In the genomic region with DNA sequence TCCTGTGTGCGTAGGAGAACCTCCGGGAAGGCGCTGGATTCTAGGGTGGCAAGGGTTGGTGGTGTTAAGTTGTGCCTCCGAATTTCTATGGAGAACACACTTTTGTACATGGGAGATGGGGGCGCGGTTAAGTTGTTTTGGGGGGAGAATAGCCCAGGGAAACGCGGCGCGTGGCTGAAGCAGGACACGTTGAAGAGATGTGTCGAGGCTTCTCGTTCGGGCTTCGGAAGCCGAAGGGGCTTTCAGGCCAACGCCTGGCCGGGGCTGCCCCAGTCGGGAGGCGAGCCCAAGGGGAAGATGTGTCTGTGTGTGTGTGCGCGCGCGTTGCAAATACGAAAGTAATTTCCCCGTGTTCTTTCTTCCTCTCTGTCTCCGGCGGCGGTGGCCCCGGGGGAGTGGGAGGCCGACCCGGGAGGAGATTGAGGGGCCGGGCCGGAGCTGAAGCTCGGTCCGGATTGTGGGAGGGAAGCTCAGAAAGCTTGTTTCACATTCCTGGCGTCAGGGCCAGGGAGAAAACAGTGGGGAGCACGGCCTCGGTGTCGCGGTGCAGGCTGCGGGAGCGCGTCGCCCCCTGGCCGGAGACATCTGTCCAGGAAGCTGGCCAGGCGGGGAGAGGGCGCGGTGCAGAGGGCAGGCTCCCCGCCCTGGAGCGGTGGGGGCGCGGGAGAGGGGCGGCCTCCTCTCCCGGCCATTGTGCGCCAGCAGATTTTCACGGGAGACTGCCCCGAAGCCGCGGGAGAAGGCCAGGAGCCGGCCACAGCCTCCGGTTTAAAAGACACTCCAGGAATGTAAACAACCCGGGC, we compare ENCODE assay signal across 7 mouse cellular contexts. TPM values are rescaled to one million over a fixed set of nuclear protein-coding genes. Genes with fewer than 3 reads are reported as not detected.
DNase-seq lines count a peak whose midpoint lies in the region; ATAC-seq and TF ChIP-seq lines count a peak whose summit lies in the region.

No protein-coding gene starts in this region.

- H3K4me2 ChIP-seq in hindbrain, embryonic 14.5 days (replicated peaks) = peak overlapping the region; percentile 84
- H3K4me2 ChIP-seq in midbrain, postnatal 0 days (ENCODE audit: low read depth, low read length, poor library complexity, severe bottlenecking) = peak overlapping the region; percentile 87
- peak overlapping the region; percentile 81 for H3K4me2 ChIP-seq in stomach, postnatal 0 days (replicated peaks; ENCODE audit: low read depth)

- H3K9ac ChIP-seq in hindbrain, embryonic 14.5 days = peak overlapping the region; percentile 99
- H3K9ac ChIP-seq in liver, adult 2 months (ENCODE audit: low read depth, low read length) = peak overlapping the region; percentile 94
- H3K9ac ChIP-seq in midbrain, postnatal 0 days (replicated peaks; ENCODE audit: low read length, poor library complexity, severe bottlenecking) = peak overlapping the region; percentile 87
- peak overlapping the region; percentile 96 for H3K9ac ChIP-seq in stomach, postnatal 0 days (ENCODE audit: low read length)

- TF ChIP-seq POLR2A in liver, adult 2 months (IDR thresholded peaks at IDR 0.05; ENCODE audit: extremely low read depth, insufficient read depth, low read length) = 0 out of 2 replicates have a peak, but pooled peaks have one; percentile 9

- 0 out of 2 replicates have a peak, but pooled peaks have one; percentile 4 for TF ChIP-seq CTCF in liver, adult 2 months (IDR thresholded peaks at IDR 0.05; ENCODE audit: low read depth, low read length)
- no peak; the same call in 1 of the 2 replicates for TF ChIP-seq CTCF in midbrain, postnatal 0 days (IDR thresholded peaks at IDR 0.05)
- TF ChIP-seq CTCF in stomach, postnatal 0 days (IDR thresholded peaks at IDR 0.05; ENCODE audit: low read depth) = peak; percentile 37; the same call in 1 of the 2 replicates

- H3K4me1 ChIP-seq in hindbrain, embryonic 14.5 days (replicated peaks; ENCODE audit: control insufficient read depth, insufficient read depth, low read length) = peaks cover 58% of the 10 kb centered on the region
- peaks cover 29% of the 10 kb centered on the region for H3K4me1 ChIP-seq in liver, adult 2 months (ENCODE audit: control insufficient read depth, insufficient read depth, low read length)
- peaks cover 34% of the 10 kb centered on the region for H3K4me1 ChIP-seq in midbrain, postnatal 0 days (ENCODE audit: insufficient read depth, low read length)
- peaks cover 25% of the 10 kb centered on the region for H3K4me1 ChIP-seq in stomach, postnatal 0 days (replicated peaks; ENCODE audit: control insufficient read depth, insufficient read depth)

- H3K36me3 ChIP-seq in hindbrain, embryonic 14.5 days (replicated peaks; ENCODE audit: control insufficient read depth, insufficient read depth) = no peaks in the 10 kb centered on the region
- no peaks in the 10 kb centered on the region for H3K36me3 ChIP-seq in liver, adult 2 months (ENCODE audit: control insufficient read depth, insufficient read depth, low read length)
- H3K36me3 ChIP-seq in midbrain, postnatal 0 days (ENCODE audit: insufficient read depth, low read length) = no peaks in the 10 kb centered on the region
- no peaks in the 10 kb centered on the region for H3K36me3 ChIP-seq in stomach, postnatal 0 days (ENCODE audit: control insufficient read depth, insufficient read depth, low read length)

- TF ChIP-seq EP300 in stomach, postnatal 0 days (optimal IDR thresholded peaks at IDR 0.05) = no peak

- peak overlapping the region; percentile 99 for H3K27ac ChIP-seq in hindbrain, embryonic 14.5 days
- peak overlapping the region; percentile 96 for H3K27ac ChIP-seq in liver, adult 2 months (replicated peaks; ENCODE audit: insufficient read depth, low read depth, low read length)
- peak overlapping the region; percentile 96 for H3K27ac ChIP-seq in midbrain, postnatal 0 days (ENCODE audit: low read depth, low read length)
- H3K27ac ChIP-seq in stomach, postnatal 0 days (replicated peaks) = peak overlapping the region; percentile 99

- H3K79me2 ChIP-seq in liver, adult 2 months (ENCODE audit: control insufficient read depth, insufficient read depth, low read length) = peaks cover 44% of the 10 kb centered on the region

- DNase-seq in MN1 (ENCODE audit: low spot score) = peak; percentile 47
- peak; percentile 66 for DNase-seq in brain, adult 2 months (ENCODE audit: low read depth, low spot score)
- peak; percentile 80 for DNase-seq in gastrocnemius, adult 18-20 months (ENCODE audit: low spot score)
- no peak for DNase-seq in hindbrain, embryonic 14.5 days (ENCODE audit: low spot score)
- DNase-seq in liver, adult 2 months (ENCODE audit: extremely low read depth, low read depth, low spot score) = peak; percentile 41
- DNase-seq in midbrain, postnatal 0 days (ENCODE audit: low spot score) = peak; percentile 65
- DNase-seq in stomach, postnatal 0 days (ENCODE audit: low spot score) = peak; percentile 66

- H3K9me3 ChIP-seq in hindbrain, embryonic 14.5 days (ENCODE audit: control insufficient read depth, low read length) = no peaks in the 10 kb centered on the region
- H3K9me3 ChIP-seq in midbrain, postnatal 0 days (ENCODE audit: low read length) = no peaks in the 10 kb centered on the region
- no peaks in the 10 kb centered on the region for H3K9me3 ChIP-seq in stomach, postnatal 0 days (ENCODE audit: control insufficient read depth, low read length)

- H3K4me3 ChIP-seq in hindbrain, embryonic 14.5 days (replicated peaks; ENCODE audit: low read length) = peak overlapping the region; percentile 94
- H3K4me3 ChIP-seq in liver, adult 2 months (ENCODE audit: insufficient read depth, low read depth, low read length) = peak overlapping the region; percentile 95
- peak overlapping the region; percentile 77 for H3K4me3 ChIP-seq in midbrain, postnatal 0 days (ENCODE audit: low read depth, low read length)
- H3K4me3 ChIP-seq in stomach, postnatal 0 days (ENCODE audit: low read depth, low read length) = peak overlapping the region; percentile 95

- ATAC-seq in hindbrain, embryonic 14.5 days (ENCODE audit: low FRiP score) = no peak
- no peak for ATAC-seq in midbrain, postnatal 0 days (ENCODE audit: low FRiP score)
- no peak for ATAC-seq in stomach, postnatal 0 days (ENCODE audit: low FRiP score, low TSS enrichment)

- WGBS in hindbrain, embryonic 14.5 days = 1% methylated on average over 54 of the region's 63 CpGs
- under 1% methylated on average over 62 of the region's 63 CpGs for WGBS in liver, adult 2 months
- 2% methylated on average over 53 of the region's 63 CpGs for WGBS in midbrain, postnatal 0 days
- WGBS in stomach, postnatal 0 days = under 1% methylated on average over 57 of the region's 63 CpGs

- no peaks in the 10 kb centered on the region for H3K27me3 ChIP-seq in hindbrain, embryonic 14.5 days (ENCODE audit: control insufficient read depth, insufficient read depth, low read length)
- H3K27me3 ChIP-seq in liver, adult 2 months (ENCODE audit: control insufficient read depth, insufficient read depth, low read length) = no peaks in the 10 kb centered on the region
- H3K27me3 ChIP-seq in midbrain, postnatal 0 days (ENCODE audit: insufficient read depth, low read length) = no peaks in the 10 kb centered on the region
- H3K27me3 ChIP-seq in stomach, postnatal 0 days (ENCODE audit: control insufficient read depth, insufficient read depth, low read length) = no peaks in the 10 kb centered on the region

RNA-seq across cellular contexts. Expression of a gene that starts 1.2 kb away (rescaled TPM):
- total RNA-seq in gastrocnemius, adult 18-20 months (2021) = 10 to 100 TPM; 26.6 to 28.6 TPM
- polyA plus RNA-seq in hindbrain, embryonic 14.5 days (2014; fragmentation: Nextera tagmentation; extraction: Ambion mirVana) = 70.0 and 70.6 TPM in 2 replicates
- 5.3 and 10.1 TPM in 2 replicates for total RNA-seq in liver, adult 2 months (2014; rRNA removed)
- 10.2 and 11.0 TPM in 2 replicates for polyA plus RNA-seq in liver, adult 2 months (2012; rRNA removed)
- total RNA-seq in midbrain, postnatal 0 days (2014; rRNA removed) = 130 and 134 TPM in 2 replicates
- polyA plus RNA-seq in midbrain, postnatal 0 days (2015; fragmentation: Nextera tagmentation; extraction: Ambion mirVana) = 44.0 and 51.7 TPM in 2 replicates
- polyA plus RNA-seq in stomach, postnatal 0 days (2015; fragmentation: Nextera tagmentation; extraction: Ambion mirVana) = 13.0 and 13.8 TPM in 2 replicates
